Mouse (Mus musculus) layer of hippocampus, adult 2 months (tissue): ENCODE measurements around the gene 8030411F24Rik. TPM values are rescaled to one million over a fixed set of nuclear protein-coding genes. Genes with fewer than 3 reads are reported as not detected.

Experiments used
- DNase-seq, 2 experiments: peaks; one replicate each; pipeline ENCODE4 v3.0.0; 2022; ENCODE audit warnings: low spot score in 2 of 2
- H3K27ac ChIP-seq: fragments of 200-600 bp; 2 replicates; pipeline ENCODE4 v1.8.1; 2022
- H3K4me3 ChIP-seq: fragments of 200-600 bp; 2 replicates; pipeline ENCODE4 v1.8.1; 2022; ENCODE audit warnings: mild to moderate bottlenecking
- CTCF ChIP-seq: fragments of 200-600 bp; conservative IDR thresholded peaks from 2 replicates; pipeline ENCODE4 v1.8.1; 2022; ENCODE audit warnings: antibody characterized with exemption, mild to moderate bottlenecking, moderate library complexity
- total RNA-seq, 2 experiments: library from RNA; stranded (reverse); gene quantifications; 2 replicates each; pipeline ENCODE4 v1.2.3; 2021

8030411F24Rik gene
- total RNA-seq, 2 experiments from 2014 or later = not detected

DNA sequence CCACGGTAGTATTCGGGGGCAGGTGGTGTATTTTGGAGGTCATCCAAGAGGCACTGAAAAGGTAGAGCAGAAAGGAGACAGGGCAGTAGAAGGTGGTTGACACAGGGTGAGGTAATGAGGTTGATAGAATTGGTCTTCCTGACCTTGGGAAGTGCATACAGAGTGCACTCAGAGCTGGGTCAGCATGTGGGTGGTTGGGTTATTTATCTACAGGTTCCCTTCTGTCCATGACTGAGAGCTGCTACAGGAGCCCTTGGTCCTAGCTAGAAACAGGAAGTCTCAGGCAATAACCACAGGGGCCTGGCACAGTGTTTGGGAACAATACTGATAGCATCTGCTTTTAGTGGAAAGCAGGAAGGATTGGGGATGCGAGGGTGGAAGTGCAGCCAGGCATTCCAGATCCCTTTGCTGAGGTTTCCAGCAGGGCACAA is 19.7 kb downstream of the 8030411F24Rik start:
- no peak overlapping the region for H3K4me3 ChIP-seq
- TF ChIP-seq CTCF = no peak
- H3K27ac ChIP-seq = no peak overlapping the region
- DNase-seq = peak in 1 of 2 experiments; percentile 11

DNA sequence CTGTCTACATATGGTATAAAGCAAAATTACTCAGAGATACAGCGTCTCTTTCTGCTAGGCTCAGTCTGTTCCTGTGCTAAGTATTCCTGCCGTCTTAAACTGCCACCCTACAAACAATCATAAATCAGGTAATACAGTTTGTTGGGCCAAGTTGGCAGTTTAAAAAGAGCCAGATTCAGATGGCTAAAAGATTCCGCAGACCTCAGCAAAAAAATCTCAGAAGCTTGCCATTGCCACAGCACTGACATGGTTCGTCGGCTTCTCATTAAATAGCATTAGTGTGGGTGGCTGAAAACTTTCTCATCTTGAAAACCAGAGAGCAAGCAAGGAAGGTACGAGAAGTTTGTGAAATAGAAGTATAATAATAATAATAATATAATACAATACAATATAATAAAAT is 24.9 kb downstream of the 8030411F24Rik start:
- TF ChIP-seq CTCF = no peak
- DNase-seq = no peak
- Histone ChIP-seq H3K4me3 (no peak overlapping the region), H3K27ac (no peak overlapping the region)

DNA sequence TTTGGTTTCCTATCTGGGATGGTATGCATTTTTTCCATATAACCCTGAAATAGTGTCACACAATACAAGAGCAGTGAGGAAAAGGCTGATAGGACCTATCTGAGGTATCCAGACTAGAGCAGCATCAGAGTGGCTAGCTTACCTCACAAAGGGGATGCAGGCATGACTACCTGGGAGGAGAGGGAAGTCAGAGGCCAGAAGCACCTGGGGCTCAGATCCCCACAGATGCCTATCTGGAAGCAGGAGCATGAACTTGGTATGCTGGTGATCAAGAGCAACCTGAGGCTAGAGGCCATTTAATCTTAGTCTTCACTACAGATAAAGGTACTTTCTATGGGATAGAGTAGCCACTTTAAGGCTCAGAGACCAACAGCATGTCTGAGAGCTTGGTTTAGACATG is 38.1 kb downstream of the 8030411F24Rik start, which contains the start of gene Cst13:
Cst13 (plus strand) TSS at position 173 of the 400 bp plus-strand sequence.
- no peak for TF ChIP-seq CTCF
- Histone ChIP-seq H3K4me3 (no peak within 1 kb of the TSS), H3K27ac (no peak within 1 kb of the TSS)
- DNase-seq = no peak

DNA sequence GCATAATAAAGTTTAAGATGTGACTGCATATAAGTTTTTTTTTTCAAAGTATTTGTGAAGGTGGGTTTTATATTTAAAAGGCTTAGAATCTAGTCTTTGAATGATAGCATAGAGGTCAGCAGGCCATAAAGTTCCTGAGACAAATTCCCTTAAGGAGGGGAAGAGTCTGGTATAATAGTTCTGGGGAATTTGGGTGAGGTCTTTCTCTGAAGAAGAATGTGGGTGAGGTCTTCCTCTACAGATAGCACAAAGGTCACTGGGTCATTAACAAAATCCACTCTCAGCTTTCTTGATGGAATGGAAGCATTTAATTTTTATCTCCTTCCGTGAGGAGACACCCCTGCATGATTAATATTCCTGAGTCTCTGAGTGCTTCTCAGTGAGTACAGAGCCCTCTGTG is 44.2 kb downstream of the 8030411F24Rik start:
- Histone ChIP-seq H3K27ac (no peak overlapping the region), H3K4me3 (no peak overlapping the region)
- TF ChIP-seq CTCF = no peak
- no peak for DNase-seq

DNA sequence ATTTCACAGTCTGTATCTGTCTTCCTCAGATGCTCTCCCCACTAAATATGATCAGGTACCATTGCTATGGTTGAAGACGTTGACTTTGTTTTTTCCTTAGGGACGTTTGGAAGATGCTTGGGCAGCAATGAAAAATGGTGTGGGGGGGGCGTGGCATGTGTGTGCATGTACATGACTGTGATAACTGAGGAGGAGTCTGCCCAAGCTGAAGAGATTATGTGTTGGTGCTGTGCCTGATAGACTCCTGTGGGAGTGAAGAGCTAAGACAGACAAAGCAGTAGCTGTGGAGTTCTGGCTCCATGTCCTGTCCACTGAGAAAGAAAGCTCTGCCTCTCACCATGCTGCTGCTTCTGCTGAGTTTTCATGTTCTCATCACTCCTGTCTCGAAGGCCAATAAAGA is 53.1 kb downstream of the 8030411F24Rik start, which contains the start of gene Cst9:
Cst9 (plus strand) TSS at position 236 of the 400 bp plus-strand sequence.
- no peak for DNase-seq
- no peak within 1 kb of the TSS for H3K27ac ChIP-seq
- no peak for TF ChIP-seq CTCF
- no peak within 1 kb of the TSS for H3K4me3 ChIP-seq

Other genes starting within 250 kb of the 8030411F24Rik start
- gene Nxt1, start 109.4 kb upstream of the 8030411F24Rik start, total RNA-seq = 10 to 100 TPM; 12.0 to 14.3 TPM
- 10 to 100 TPM; 29.1 to 33.3 TPM for gene Gzf1, start 101.0 kb upstream of the 8030411F24Rik start, total RNA-seq
- 100 to 1,000 TPM; 294 to 323 TPM for gene Napb, start 49.5 kb upstream of the 8030411F24Rik start, total RNA-seq
- gene Cstl1, start 31.7 kb upstream of the 8030411F24Rik start, total RNA-seq = under 1 TPM; 0.69 to 0.83 TPM
- not detected for gene Cst11, start 10.5 kb upstream of the 8030411F24Rik start, total RNA-seq
- 1 to 10 TPM; 3.3 to 4.4 TPM for gene Cst12, start 7.4 kb downstream of the 8030411F24Rik start, total RNA-seq
- gene Cst8, start 16.8 kb downstream of the 8030411F24Rik start, total RNA-seq = not detected
- gene Cst13, start 38.1 kb downstream of the 8030411F24Rik start, total RNA-seq = not detected
- gene Cst9, start 53.1 kb downstream of the 8030411F24Rik start, total RNA-seq = not detected
- not detected for gene 9230104L09Rik, start 83.0 kb downstream of the 8030411F24Rik start, total RNA-seq
- 1,000 to 10,000 TPM; 2,176 to 2,304 TPM for gene Cst3, start 93.7 kb downstream of the 8030411F24Rik start, total RNA-seq
- gene Gm1330, start 221.2 kb downstream of the 8030411F24Rik start, total RNA-seq = not detected
- gene Gm10750, start 235.2 kb downstream of the 8030411F24Rik start, total RNA-seq = not detected